Mouse (Mus musculus): Measurements from ENCODE around the gene Ablim1. TPM values are rescaled to one million over a fixed set of nuclear protein-coding genes. Genes with fewer than 3 reads are reported as not detected.

The Ablim1 gene
- polyA plus RNA-seq (2015; fragmentation: Nextera tagmentation; extraction: Ambion mirVana): 105 and 116 TPM in 2 replicates

- Histone ChIP-seq H3K4me3 (peak within 1 kb of the TSS; percentile 50), H3K4me1 (peaks cover 13% of the 10 kb centered on the region), H3K27me3 (peaks cover 33% of the 10 kb centered on the region), H3K9ac (peak within 1 kb of the TSS; percentile 31), H3K9me3 (no peaks in the 10 kb centered on the region), H3K36me3 (no peaks in the 10 kb centered on the region), H3K4me2 (peak within 1 kb of the TSS; percentile 97), H3K27ac (no peak within 1 kb of the TSS)
- ATAC-seq (ENCODE audit: insufficient number of reproducible peaks, low FRiP score, low TSS enrichment, low read depth): peak; percentile 61; the same call in 1 of the 2 replicates
- WGBS: 1% methylated on average over 52 of the region's 52 CpGs
These were observed at the start of gene Ablim1 for GRCm38 (mm10) chr19:57314346-57315012. TSS of gene Ablim1 (minus strand) at chr19:57314919.

- peak overlapping the region; percentile 40; the same call in 1 of the 2 replicates for H3K4me2 ChIP-seq
- H3K4me1 ChIP-seq: peaks cover 56% of the 10 kb centered on the region
- no peak overlapping the region for H3K27ac ChIP-seq
- H3K9me3 ChIP-seq: no peaks in the 10 kb centered on the region
- H3K27me3 ChIP-seq: no peaks in the 10 kb centered on the region
- H3K4me3 ChIP-seq: no peak overlapping the region
- no peak for ATAC-seq (ENCODE audit: insufficient number of reproducible peaks, low FRiP score, low TSS enrichment, low read depth)
- H3K36me3 ChIP-seq: peaks cover 2% of the 10 kb centered on the region
- no peak overlapping the region for H3K9ac ChIP-seq
- 90% methylated on average over 7 of the region's 7 CpGs for WGBS
These were observed 48.8 kb upstream of the Ablim1 start for GRCm38 (mm10) chr19:57363538-57363937.

GRCm38 (mm10) chr19:57363076-57363475 lies 48.4 kb upstream of the Ablim1 start:
- H3K27me3 ChIP-seq: no peaks in the 10 kb centered on the region
- WGBS: 38% methylated on average over 7 of the region's 7 CpGs
- H3K9ac ChIP-seq: no peak overlapping the region
- no peak overlapping the region for H3K27ac ChIP-seq
- peaks cover 60% of the 10 kb centered on the region for H3K4me1 ChIP-seq
- H3K4me3 ChIP-seq: peak overlapping the region; percentile 21; the same call in 1 of the 2 replicates
- H3K9me3 ChIP-seq: no peaks in the 10 kb centered on the region
- H3K36me3 ChIP-seq: no peaks in the 10 kb centered on the region
- H3K4me2 ChIP-seq: peak overlapping the region; percentile 40
- no peak for ATAC-seq (ENCODE audit: insufficient number of reproducible peaks, low FRiP score, low TSS enrichment, low read depth)

- no peak for ATAC-seq (ENCODE audit: insufficient number of reproducible peaks, low FRiP score, low TSS enrichment, low read depth)
- peak overlapping the region; percentile 40 for H3K4me2 ChIP-seq
- no peak overlapping the region for H3K27ac ChIP-seq
- H3K9me3 ChIP-seq: no peaks in the 10 kb centered on the region
- no peak overlapping the region for H3K9ac ChIP-seq
- peaks cover 58% of the 10 kb centered on the region for H3K4me1 ChIP-seq
- no peaks in the 10 kb centered on the region for H3K27me3 ChIP-seq
- peak overlapping the region; percentile 21 for H3K4me3 ChIP-seq
- 24% methylated on average over 5 of the region's 5 CpGs for WGBS
- H3K36me3 ChIP-seq: no peaks in the 10 kb centered on the region
These were observed 47.9 kb upstream of the Ablim1 start for GRCm38 (mm10) chr19:57362586-57362985.

DNA sequence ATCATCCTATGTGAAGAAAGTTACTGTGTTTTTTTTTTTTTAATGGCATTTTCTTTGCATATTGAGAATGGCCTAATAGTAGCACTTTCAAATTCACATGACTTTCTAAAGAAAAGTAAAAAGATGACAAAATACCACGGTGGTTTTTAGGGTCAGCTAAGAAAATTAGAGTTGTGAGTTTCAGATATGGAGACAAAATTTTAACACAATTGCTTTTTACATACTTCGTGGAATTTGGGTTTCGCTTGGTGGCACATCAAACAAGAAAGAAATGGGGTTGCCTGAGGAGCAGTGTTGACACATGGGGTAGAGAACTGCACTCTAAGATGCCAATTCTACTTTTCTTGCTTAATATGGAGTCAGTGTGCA lies 47.2 kb upstream of the Ablim1 start:
- WGBS: 4% methylated on average over 3 of the region's 3 CpGs
- H3K9ac ChIP-seq: peak overlapping the region; percentile 99
- peaks cover 52% of the 10 kb centered on the region for H3K4me1 ChIP-seq
- peak overlapping the region; percentile 96; the same call in 1 of the 2 replicates for H3K27ac ChIP-seq
- H3K9me3 ChIP-seq: no peaks in the 10 kb centered on the region
- peak overlapping the region; percentile 97 for H3K4me3 ChIP-seq
- ATAC-seq (ENCODE audit: insufficient number of reproducible peaks, low FRiP score, low TSS enrichment, low read depth): no peak
- peak overlapping the region; percentile 47 for H3K4me2 ChIP-seq
- no peaks in the 10 kb centered on the region for H3K36me3 ChIP-seq
- H3K27me3 ChIP-seq: no peaks in the 10 kb centered on the region

GRCm38 (mm10) chr19:57361131-57361938 lies 46.6 kb upstream of the Ablim1 start:
- Histone ChIP-seq H3K27ac (peak overlapping the region; percentile 96), H3K9me3 (no peaks in the 10 kb centered on the region), H3K27me3 (no peaks in the 10 kb centered on the region), H3K9ac (peak overlapping the region; percentile 99), H3K4me1 (peaks cover 50% of the 10 kb centered on the region), H3K4me3 (peak overlapping the region; percentile 97), H3K4me2 (peak overlapping the region; percentile 47), H3K36me3 (no peaks in the 10 kb centered on the region)
- ATAC-seq (ENCODE audit: insufficient number of reproducible peaks, low FRiP score, low TSS enrichment, low read depth): peak; percentile 71; the same call in 1 of the 2 replicates
- under 1% methylated on average over 76 of the region's 78 CpGs for WGBS

DNA sequence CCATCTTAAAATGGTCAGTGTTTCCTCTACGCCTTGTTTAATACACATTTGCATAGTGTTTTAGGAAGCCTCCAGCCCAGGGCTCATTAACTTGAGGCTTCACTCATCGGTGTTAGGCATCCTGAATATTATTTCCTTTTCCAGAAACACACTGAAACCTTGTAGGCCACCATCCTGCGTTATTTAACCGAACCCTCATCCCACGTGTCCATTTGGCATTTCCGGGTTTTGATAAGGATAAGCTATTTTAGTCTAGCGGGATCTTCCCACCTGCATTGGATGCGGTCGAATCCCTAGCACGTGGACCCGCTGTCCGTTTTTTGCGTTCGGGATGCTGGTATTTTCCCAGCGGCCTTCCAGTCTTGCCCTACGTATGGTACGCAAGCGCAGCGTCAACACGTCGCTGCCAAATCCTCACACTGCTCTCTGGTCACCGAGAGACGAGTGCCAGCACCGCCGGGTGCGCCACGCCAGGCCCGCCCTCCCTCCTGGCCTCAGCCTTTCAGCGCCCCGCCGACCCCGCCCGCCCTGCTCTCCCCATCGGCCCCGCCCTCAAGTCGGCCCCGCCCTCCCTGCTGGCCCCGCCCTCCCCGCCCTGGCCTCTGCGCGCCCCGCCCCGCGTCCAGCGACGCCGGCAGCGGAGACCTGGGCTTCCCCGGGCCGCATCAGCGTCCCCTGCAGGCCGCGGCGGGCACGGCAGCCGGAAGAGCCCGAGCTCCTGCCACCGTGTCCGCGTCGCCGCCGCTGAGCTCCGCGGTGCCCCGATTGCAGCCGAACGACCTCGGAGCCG lies 45.8 kb upstream of the Ablim1 start, which contains the start of gene Fam160b1:
Gene Fam160b1, plus strand, starts transcription at position 340 of the 790 bp plus-strand sequence.
- peak within 1 kb of the TSS; percentile 97 for H3K4me3 ChIP-seq
- H3K27ac ChIP-seq: peak within 1 kb of the TSS; percentile 96
- no peaks in the 10 kb centered on the region for H3K27me3 ChIP-seq
- under 1% methylated on average over 42 of the region's 70 CpGs for WGBS
- H3K36me3 ChIP-seq: no peaks in the 10 kb centered on the region
- peak within 1 kb of the TSS; percentile 59 for H3K4me2 ChIP-seq
- H3K4me1 ChIP-seq: peaks cover 49% of the 10 kb centered on the region
- ATAC-seq (ENCODE audit: insufficient number of reproducible peaks, low FRiP score, low TSS enrichment, low read depth): peak; percentile 90
- no peaks in the 10 kb centered on the region for H3K9me3 ChIP-seq
- H3K9ac ChIP-seq: peak within 1 kb of the TSS; percentile 99

DNA sequence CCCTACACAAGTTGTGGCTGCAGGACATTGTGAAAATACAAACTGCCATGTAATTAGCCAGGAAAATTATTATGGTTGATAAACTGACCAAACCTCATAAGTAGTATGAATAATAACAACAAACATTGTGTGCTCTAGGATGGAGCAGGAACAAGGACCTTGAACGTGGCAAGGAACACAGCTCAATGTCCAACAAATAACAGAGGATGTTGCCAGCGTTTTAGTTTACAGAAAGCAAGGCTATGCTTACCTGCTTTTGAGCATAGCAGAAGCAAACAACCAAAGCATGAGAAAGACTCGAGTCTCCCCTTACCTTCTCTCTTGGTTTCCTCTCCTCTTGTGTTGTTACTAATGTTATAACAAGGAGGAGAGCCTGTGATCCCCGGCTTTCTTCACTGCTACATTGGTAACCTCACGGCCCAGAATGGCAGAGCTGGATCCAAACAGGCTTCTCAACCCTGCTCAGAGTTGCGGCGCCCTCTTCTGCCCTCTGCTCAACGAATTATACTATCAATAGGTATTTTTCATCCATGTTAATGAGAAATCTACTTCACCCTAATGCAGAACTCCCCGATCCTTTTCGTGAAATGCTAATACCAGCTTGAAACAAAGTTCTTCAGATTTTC lies 45.1 kb upstream of the Ablim1 start:
- Histone ChIP-seq H3K4me3 (peak overlapping the region; percentile 97), H3K4me1 (peaks cover 49% of the 10 kb centered on the region), H3K4me2 (peak overlapping the region; percentile 59), H3K27me3 (no peaks in the 10 kb centered on the region), H3K36me3 (no peaks in the 10 kb centered on the region), H3K27ac (peak overlapping the region; percentile 69), H3K9ac (0 out of 2 replicates have a peak overlapping the region, but pooled peaks have one; percentile 3), H3K9me3 (no peaks in the 10 kb centered on the region)
- 41% methylated on average over 10 of the region's 10 CpGs for WGBS
- no peak for ATAC-seq (ENCODE audit: insufficient number of reproducible peaks, low FRiP score, low TSS enrichment, low read depth)

GRCm38 (mm10) chr19:57358836-57359598 lies 44.3 kb upstream of the Ablim1 start:
- WGBS: 84% methylated on average over 20 of the region's 20 CpGs
- Histone ChIP-seq H3K27me3 (no peaks in the 10 kb centered on the region), H3K4me3 (peak overlapping the region; percentile 97; the same call in 1 of the 2 replicates), H3K4me1 (peaks cover 43% of the 10 kb centered on the region), H3K4me2 (peak overlapping the region; percentile 5; the same call in 1 of the 2 replicates), H3K27ac (no peak overlapping the region), H3K9me3 (no peaks in the 10 kb centered on the region), H3K36me3 (no peaks in the 10 kb centered on the region), H3K9ac (no peak overlapping the region)
- ATAC-seq (ENCODE audit: insufficient number of reproducible peaks, low FRiP score, low TSS enrichment, low read depth): no peak

DNA sequence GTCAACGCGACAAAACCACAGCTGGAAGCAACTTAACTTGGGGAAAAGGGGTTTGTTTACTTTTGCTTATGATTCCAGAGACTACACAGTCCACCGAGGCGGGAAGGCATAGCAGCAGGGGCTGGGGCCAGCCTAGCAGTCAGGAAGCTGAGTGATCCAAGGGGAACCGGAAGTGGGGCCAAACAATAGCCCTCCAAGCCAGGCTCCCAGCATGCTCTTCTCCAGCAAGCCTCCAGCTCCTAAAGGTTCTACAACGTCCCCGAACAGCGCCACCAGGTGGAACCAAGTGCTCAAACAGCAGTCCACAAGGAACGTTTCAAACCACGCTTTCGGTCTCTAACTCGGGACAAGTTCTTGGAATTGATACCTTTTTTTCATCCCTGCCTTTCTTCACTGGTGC lies 43.6 kb upstream of the Ablim1 start:
- Histone ChIP-seq H3K4me2 (no peak overlapping the region; the same call in 1 of the 2 replicates), H3K36me3 (no peaks in the 10 kb centered on the region), H3K4me1 (peaks cover 38% of the 10 kb centered on the region), H3K9me3 (no peaks in the 10 kb centered on the region), H3K4me3 (no peak overlapping the region), H3K27me3 (no peaks in the 10 kb centered on the region), H3K27ac (no peak overlapping the region), H3K9ac (no peak overlapping the region)
- ATAC-seq (ENCODE audit: insufficient number of reproducible peaks, low FRiP score, low TSS enrichment, low read depth): no peak
- 70% methylated on average over 12 of the region's 12 CpGs for WGBS
